Mouse (Mus musculus) embryonic facial prominence, embryonic 10.5 days (tissue): Measurements from ENCODE around the gene Wdr90. TPM values are rescaled to one million over a fixed set of nuclear protein-coding genes. Genes with fewer than 3 reads are reported as not detected.
A peak's percentile ranks its signal among the peaks of the same experiment; 100 is the strongest.
"Not testable (repeated sequence)": the region's sequence is repeated elsewhere in the genome, so short reads cannot be mapped to it uniquely, and the experiment has no call there.

ENCODE experiments used
- DNase-seq: peaks from one replicate; pipeline ENCODE4 v3.0.0-alpha.2; 2017; ENCODE audit warnings: low spot score
- H3K27ac ChIP-seq: fragments of 300-500 bp; sonication (generic); replicated peaks from 2 replicates; pipeline ENCODE4 v1.5.1; 2016; ENCODE audit warnings: mild to moderate bottlenecking
- H3K27me3 ChIP-seq: fragments of 300-500 bp; sonication (generic); replicated peaks from 2 replicates; pipeline ENCODE4 v1.6.1; 2016; ENCODE audit warnings: low read depth, mild to moderate bottlenecking; ENCODE audit not compliant: poor library complexity, severe bottlenecking
- H3K36me3 ChIP-seq: fragments of 300-500 bp; sonication (generic); replicated peaks from 2 replicates; pipeline ENCODE4 v1.6.1; 2016; ENCODE audit warnings: mild to moderate bottlenecking, moderate library complexity
- H3K4me1 ChIP-seq: fragments of 300-500 bp; sonication (generic); 2 replicates; pipeline ENCODE4 v1.6.1; 2016
- H3K4me3 ChIP-seq: fragments of 300-500 bp; sonication (generic); 2 replicates; pipeline ENCODE4 v1.5.1; 2016; ENCODE audit warnings: mild to moderate bottlenecking, moderate library complexity
- H3K9me3 ChIP-seq: fragments of 300-500 bp; sonication (generic); 2 replicates; pipeline ENCODE4 v1.6.1; 2016; ENCODE audit warnings: mild to moderate bottlenecking
- WGBS: fragments of 180-500 bp; shearing (Covaris S2); methylation state at CpG from one replicate; pipeline ENCODE4 v1.1.7; 2016; 5-methylcytosine and 5-hydroxymethylcytosine counted together
- polyA plus RNA-seq: library from polyadenylated mRNA; unstranded; fragments of >200 nt; fragmentation: Nextera tagmentation; extraction: Ambion mirVana; gene quantifications from 2 replicates; pipeline ENCODE4 v1.2.1, GENCODE M21; 2016

Wdr90 gene
- polyA plus RNA-seq, 1 experiment from 2014 or later = 53.8 TPM

DNA sequence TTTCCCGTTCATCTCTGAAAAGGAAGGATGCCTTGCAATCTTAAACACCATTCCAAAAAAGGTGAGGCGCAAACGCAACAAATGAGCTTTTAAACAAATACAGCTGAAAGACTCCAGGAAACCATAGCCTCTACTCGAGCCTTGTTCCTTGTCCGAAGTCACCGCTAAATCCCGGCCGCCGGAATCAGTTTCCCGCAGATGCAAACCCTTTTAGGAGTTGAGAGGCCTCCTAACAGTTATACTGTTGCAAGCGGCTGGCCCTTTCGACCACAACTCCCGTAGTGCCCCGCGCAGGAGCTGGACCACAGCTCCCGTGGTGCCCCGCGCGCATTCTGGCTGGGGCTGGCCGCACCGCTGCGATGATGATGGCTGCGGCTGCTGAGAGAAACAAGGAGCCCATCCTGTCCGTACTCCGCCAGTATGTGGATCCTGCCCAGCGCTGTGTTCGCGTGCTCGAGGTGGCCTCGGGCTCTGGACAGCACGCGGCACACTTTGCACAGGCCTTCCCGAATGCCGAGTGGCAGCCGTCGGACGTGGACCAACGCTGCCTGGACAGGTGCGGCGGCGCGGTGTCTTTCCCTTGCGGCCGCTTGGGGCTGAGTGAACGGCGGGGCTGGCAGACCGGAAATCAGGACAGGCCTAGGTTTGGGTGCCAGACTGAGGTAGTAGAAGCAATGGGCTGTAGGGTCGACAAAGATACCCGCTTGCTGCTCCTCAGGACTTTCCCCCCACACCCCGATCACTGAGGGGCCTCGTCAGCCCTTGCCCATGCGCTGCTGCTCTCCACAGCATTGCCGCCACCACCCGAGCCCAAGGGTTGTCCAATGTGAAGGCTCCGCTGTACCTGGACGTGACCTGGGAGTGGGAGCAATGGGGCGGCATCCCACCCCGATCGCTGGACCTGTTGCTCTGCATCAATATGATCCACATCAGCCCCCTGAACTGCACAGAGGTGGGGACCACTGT is 14.2 kb upstream of the Wdr90 start:
- H3K27ac ChIP-seq = peak overlapping the region; percentile 91
- DNase-seq = peak; percentile 93
- H3K4me1 ChIP-seq = peaks cover 64% of the 10 kb centered on the region
- H3K9me3 ChIP-seq = no peaks in the 10 kb centered on the region
- 2% methylated on average over 59 of the region's 59 CpGs for WGBS
- peak overlapping the region; percentile 73 for H3K4me3 ChIP-seq
- H3K36me3 ChIP-seq = peaks cover 32% of the 10 kb centered on the region
- no peaks in the 10 kb centered on the region for H3K27me3 ChIP-seq

DNA sequence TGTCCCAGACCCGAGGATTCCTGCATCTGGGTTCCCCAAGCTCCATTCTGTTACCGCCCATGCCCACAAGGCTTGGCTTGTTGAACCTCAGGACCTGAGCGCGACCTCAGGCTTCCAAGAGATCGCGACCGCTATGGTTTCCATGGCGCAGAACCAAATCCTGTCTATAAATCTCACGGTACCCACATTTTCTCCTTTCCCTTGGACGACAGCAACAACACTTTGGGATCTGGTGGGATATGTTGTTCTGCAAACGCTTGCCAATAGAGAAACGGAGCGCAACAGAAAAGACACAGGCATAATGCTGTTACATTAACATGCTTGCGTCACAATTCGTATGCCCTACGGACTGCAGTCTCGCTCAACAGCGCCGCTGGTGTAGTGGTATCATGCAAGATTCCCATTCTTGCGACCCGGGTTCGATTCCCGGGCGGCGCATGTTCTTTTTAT is 13.4 kb upstream of the Wdr90 start, which contains the start of gene Mettl26:
Gene Mettl26 (plus strand): TSS at position 354 of the 450 bp plus-strand sequence.
- peaks cover 57% of the 10 kb centered on the region for H3K4me1 ChIP-seq
- no peaks in the 10 kb centered on the region for H3K27me3 ChIP-seq
- H3K4me3 ChIP-seq = peak within 1 kb of the TSS; percentile 73
- peak within 1 kb of the TSS; percentile 91 for H3K27ac ChIP-seq
- DNase-seq = peak; percentile 92
- under 1% methylated on average over 25 of the region's 25 CpGs for WGBS
- peaks cover 29% of the 10 kb centered on the region for H3K36me3 ChIP-seq
- no peaks in the 10 kb centered on the region for H3K9me3 ChIP-seq

DNA sequence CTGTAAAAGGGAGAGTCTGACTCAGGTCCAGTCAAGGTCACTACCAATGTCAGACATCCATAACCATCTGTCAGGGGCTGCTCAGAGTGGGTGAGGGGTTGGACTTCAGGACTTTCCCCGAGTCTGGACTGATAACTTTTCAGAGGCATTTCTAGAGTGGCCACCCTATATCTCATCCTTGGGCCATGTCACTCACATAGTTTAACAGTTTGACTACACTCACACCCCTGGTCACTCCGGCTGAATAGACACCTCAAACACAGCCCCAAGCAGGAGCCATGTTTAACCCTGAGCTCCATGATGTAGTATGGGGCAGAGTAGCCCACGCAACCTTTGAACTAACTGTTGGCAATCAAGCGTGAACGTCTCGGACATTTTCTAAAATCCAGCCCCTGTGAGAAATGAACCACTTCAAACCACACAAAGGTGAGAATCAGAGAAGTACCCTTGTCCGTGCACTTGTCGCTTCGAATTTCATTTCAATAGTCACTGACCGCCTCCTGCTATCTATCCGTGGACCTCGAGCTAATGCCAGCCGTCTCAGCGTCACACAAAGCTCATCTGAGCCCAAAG is 12.9 kb upstream of the Wdr90 start:
- Histone ChIP-seq H3K27me3 (no peaks in the 10 kb centered on the region), H3K4me3 (peak overlapping the region; percentile 73), H3K9me3 (no peaks in the 10 kb centered on the region), H3K4me1 (peaks cover 56% of the 10 kb centered on the region), H3K27ac (peak overlapping the region; percentile 91), H3K36me3 (peaks cover 24% of the 10 kb centered on the region)
- WGBS = 9% methylated on average over 14 of the region's 14 CpGs
- DNase-seq = no peak

DNA sequence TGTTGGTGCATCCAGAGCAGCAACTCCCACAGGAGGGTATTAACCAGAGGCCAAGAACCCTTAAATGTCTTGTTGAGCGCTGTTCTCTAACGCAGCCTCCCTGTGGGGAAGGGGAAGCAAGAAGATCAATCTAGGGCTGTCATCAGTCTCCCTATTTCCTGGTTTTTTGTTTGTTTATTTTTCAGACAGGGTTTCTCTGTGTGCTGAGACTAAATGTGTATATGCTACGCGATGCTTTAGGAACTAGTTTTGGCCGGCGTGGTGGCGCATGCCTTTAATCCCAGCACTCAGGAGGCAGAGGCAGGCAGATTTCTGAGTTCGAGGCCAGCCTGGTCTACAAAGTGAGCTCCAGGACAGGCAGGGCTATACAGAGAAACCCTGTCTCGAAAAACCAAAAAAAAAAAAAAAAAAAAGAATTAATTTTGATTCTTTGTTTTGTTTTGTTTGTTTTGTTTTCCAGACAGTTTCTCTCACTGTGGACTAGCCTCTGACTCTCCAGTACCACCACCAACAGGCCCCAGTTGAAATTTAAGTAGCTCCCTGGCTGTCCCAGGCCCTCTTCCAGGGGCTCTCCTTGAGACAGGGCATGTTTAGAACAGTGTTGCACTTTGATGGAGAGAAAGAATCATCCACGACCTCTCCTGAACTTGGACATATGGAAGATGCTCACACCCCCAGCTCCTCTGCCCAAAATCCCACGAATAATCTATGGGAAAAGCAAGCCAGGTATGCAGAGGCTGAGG is 12.3 kb upstream of the Wdr90 start:
- Histone ChIP-seq H3K36me3 (peaks cover 18% of the 10 kb centered on the region), H3K4me1 (peaks cover 56% of the 10 kb centered on the region), H3K27ac (peak overlapping the region; percentile 91), H3K9me3 (no peaks in the 10 kb centered on the region), H3K27me3 (no peaks in the 10 kb centered on the region), H3K4me3 (peak overlapping the region; percentile 73)
- DNase-seq = no peak
- 76% methylated on average over 11 of the region's 11 CpGs for WGBS

DNA sequence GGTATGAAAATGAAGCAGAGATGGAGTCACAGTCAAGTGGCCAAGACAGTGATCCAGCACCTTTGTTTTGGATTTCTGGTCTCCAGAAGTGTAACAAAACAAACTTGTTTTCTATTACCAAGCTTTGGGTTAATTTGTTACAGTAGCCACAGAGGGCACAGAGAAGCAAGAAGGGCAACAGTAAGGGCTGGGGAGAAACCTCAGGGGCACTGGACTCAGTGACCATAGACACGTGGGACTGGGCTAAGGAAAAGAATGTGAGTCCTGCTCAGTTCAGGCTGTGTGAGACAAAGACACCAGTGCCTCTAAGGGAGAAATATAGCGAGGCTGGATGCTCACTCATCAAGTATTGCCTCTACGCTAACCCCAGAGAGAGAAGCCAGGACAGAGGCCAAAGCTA is 11.4 kb upstream of the Wdr90 start:
- H3K4me1 ChIP-seq = peaks cover 57% of the 10 kb centered on the region
- H3K27ac ChIP-seq = no peak overlapping the region
- WGBS = 85% methylated on average over 3 of the region's 3 CpGs

DNA sequence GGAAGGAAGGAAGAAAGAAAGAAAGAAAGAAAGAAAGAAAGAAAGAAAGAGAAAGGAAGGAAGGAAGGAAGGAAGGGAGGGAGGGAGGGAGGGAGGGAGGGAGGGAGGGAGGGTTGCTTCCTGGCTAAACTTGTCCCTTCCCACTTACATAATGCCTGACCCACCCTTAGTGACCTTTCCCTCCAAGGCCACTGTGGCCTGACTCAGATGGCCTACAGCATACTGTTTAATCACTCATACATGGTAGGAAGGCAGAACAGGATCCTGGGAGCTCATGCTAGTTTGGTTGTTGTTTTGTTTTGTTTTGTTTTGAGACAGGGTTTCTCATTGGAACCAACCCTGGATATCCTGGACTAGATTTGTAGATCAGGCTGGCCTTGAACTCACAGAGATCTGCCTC is 10.3 kb upstream of the Wdr90 start:
- H3K27me3 ChIP-seq, H3K27ac ChIP-seq, DNase-seq, H3K36me3 ChIP-seq, H3K4me3 ChIP-seq, H3K9me3 ChIP-seq: not testable (repeated sequence)
- peaks cover 50% of the 10 kb centered on the region for H3K4me1 ChIP-seq

More for the DNA sequence above, 11.4 kb upstream of the Wdr90 start:
- Histone ChIP-seq H3K4me3 (no peak overlapping the region), H3K36me3 (peaks cover 9% of the 10 kb centered on the region), H3K27me3 (no peaks in the 10 kb centered on the region), H3K9me3 (no peaks in the 10 kb centered on the region)
- DNase-seq = no peak

DNA sequence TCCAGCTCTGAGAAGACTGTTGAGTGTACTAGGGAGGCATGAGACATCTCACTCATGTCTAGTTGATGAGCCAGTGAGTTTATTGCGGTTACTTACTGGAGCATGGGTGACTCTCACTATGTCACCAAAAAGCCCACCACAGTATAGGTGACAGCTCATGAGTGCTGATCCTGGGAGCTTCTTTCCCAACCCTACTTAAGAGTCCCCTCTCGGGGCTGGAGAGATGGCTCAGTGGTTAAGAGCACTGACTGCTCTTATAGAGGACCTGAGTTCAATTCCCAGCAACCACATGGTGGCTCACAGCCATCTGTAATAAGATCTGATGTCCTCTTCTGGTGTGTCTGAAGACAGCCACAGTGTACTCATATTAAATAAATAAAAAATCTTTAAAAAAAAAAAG is 8.7 kb upstream of the Wdr90 start:
- Histone ChIP-seq H3K9me3 (no peaks in the 10 kb centered on the region), H3K27me3 (no peaks in the 10 kb centered on the region), H3K4me1 (peaks cover 41% of the 10 kb centered on the region), H3K36me3 (no peaks in the 10 kb centered on the region), H3K27ac (no peak overlapping the region), H3K4me3 (no peak overlapping the region)
- 91% methylated on average over 2 of the region's 2 CpGs for WGBS
- no peak for DNase-seq

DNA sequence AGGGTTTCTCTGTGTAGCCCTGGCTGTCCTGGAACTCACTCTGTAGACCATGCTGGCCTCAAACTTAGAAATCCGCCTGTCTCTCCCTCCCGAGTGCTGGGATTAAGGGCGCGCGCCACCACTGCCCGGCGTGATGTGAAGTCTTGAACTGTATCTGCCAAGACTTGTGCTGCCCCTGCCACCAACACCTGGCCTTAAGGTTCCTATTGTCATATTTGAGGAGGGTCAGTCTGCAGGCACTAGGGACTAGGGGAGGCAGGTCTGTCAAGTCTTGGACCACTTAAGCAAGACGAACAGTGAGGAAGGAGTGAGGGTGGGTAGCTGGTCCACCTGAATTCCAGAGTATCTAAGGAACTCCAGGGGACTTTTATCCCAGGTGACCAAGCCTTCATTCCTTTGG is 8.2 kb upstream of the Wdr90 start:
- H3K27ac ChIP-seq = no peak overlapping the region
- no peak for DNase-seq
- H3K4me3 ChIP-seq = 0 out of 2 replicates have a peak overlapping the region, but pooled peaks have one; percentile 6
- H3K4me1 ChIP-seq = peaks cover 41% of the 10 kb centered on the region
- no peaks in the 10 kb centered on the region for H3K27me3 ChIP-seq
- WGBS = 87% methylated on average over 8 of the region's 8 CpGs
- H3K9me3 ChIP-seq = no peaks in the 10 kb centered on the region
- no peaks in the 10 kb centered on the region for H3K36me3 ChIP-seq

DNA sequence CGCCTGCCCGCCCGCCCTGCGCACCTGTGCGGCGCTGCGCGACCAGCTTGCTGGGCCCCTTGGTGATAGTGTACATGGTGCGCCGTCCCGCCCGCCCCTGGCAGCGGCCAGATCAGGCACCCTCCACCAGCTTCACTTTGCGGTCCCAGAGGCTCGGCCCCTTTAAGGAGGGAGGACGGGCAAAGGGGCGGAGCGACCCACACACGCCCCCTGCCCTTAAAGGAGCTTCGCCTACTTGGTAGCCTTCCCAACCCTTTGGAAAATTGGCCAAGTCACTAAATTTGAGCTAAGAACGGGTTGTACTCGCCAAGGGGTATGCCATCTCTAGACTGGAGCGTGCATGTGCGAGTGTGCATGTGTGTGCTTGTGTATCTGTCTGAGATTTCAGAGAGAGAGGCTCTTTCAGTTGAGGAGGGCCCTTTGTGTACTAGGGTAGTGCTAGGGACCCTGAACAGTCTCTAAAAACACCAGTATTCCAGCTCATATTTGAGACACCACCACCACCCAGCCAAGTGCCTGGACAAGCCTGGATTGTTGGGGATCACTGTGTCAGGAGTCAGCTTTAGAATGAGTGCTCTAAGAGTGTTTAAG is 7.4 kb upstream of the Wdr90 start, which contains the start of gene Mcrip2:
Gene Mcrip2 (minus strand): TSS at position 164 of the 591 bp plus-strand sequence.
- under 1% methylated on average over 24 of the region's 24 CpGs for WGBS
- DNase-seq = peak; percentile 85
- peak within 1 kb of the TSS; percentile 92 for H3K4me3 ChIP-seq
- peaks cover 4% of the 10 kb centered on the region; the same call in 1 of the 2 replicates for H3K36me3 ChIP-seq
- no peaks in the 10 kb centered on the region for H3K27me3 ChIP-seq
- H3K4me1 ChIP-seq = peaks cover 33% of the 10 kb centered on the region
- peak within 1 kb of the TSS; percentile 80 for H3K27ac ChIP-seq
- H3K9me3 ChIP-seq = no peaks in the 10 kb centered on the region

DNA sequence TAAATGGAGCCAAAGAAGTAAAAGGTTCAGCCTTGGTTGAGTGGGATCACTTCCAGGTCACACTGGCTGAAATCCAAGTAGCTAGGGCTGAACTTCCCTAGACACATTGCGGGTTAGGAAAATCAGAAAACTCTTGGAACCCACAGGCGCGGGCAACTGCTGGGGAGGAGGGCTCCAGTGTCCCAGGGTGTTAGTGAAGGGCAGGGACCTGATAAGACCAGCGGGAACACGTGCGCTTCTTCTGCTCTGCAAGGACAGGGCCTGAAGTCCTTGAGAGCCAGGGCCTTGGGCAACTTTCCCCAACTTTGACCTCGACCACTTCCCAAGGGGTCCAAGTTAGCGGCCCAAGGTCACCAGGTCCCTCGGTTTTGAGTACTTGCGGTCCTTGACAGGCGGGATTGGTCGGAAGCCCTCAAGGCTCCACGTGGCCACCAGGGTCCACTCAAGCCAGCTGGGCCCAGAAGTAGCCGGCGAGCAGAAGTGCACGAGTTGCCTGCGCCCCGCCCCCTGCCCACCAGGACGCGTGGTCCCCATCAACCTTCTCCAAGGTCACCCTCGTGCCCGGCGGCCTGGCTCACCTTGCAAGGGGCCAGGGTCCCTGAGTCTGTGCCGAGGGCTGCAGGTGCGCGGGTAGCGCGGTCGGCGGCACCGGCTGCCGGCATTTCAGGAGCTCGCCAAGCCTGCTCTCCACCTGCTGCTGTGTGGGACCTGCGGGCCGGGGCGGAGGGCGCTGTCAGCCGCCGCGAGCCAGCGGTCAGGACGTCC is 6.7 kb upstream of the Wdr90 start:
- Histone ChIP-seq H3K27me3 (no peaks in the 10 kb centered on the region), H3K27ac (peak overlapping the region; percentile 80)
- peak; percentile 73 for DNase-seq

DNA sequence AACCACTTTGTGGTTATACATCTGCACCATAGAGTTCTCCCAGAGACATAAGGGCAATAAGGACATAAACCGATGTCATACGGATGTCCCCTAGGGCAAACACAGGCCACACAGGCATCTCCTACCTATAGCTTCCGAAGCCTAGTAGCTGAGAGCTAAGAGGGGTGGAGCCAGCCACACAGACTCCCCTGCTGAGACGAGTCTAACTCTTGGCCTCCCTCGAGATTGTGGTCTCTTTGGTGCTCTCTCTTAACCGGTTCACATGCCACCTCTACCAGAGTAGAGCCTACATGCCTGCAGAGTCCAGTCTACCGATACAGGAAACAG is 6.2 kb upstream of the Wdr90 start:
- DNase-seq = no peak
- H3K27ac ChIP-seq = no peak overlapping the region; the same call in 1 of the 2 replicates

More for the DNA sequence above, 6.7 kb upstream of the Wdr90 start:
- 1% methylated on average over 42 of the region's 42 CpGs for WGBS
- H3K9me3 ChIP-seq = no peaks in the 10 kb centered on the region
- H3K4me1 ChIP-seq = peaks cover 30% of the 10 kb centered on the region
- H3K4me3 ChIP-seq = peak overlapping the region; percentile 92
- H3K36me3 ChIP-seq = peaks cover 4% of the 10 kb centered on the region; the same call in 1 of the 2 replicates

More for the DNA sequence above, 6.2 kb upstream of the Wdr90 start:
- H3K36me3 ChIP-seq = peaks cover 4% of the 10 kb centered on the region; the same call in 1 of the 2 replicates
- peak overlapping the region; percentile 92 for H3K4me3 ChIP-seq
- WGBS = 15% methylated on average over 7 of the region's 7 CpGs
- peaks cover 25% of the 10 kb centered on the region for H3K4me1 ChIP-seq
- no peaks in the 10 kb centered on the region for H3K9me3 ChIP-seq
- H3K27me3 ChIP-seq = no peaks in the 10 kb centered on the region
